ENCODE assay signal across 10 mouse cellular contexts in the genomic region with DNA sequence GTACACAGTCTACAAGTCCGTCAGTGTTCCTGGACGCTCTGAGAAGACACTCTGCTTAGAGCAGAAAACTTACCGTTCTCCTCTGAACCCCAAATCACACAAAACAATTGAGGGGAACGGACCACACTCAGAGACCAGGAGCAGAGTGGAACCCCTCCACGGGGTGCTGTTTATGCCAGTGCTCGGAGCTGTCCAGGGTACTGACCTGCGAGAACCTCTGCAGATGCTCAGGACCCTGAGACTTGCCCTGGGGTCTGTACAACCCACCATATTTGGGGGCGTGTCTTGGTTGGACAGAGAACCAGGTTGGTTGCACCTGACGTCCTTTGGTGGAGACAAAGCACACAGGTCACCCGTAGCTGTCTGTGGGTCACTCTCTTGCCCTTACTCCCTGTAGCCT.
A peak's percentile ranks its signal among the peaks of the same experiment; 100 is the strongest.
DNase-seq lines count a peak whose midpoint lies in the region; ATAC-seq and TF ChIP-seq lines count a peak whose summit lies in the region.
"Had no signal": no experiment of that assay in that cellular context is flagged by ENCODE, and none has a peak within 500 bp of the region (broad histone marks: within the 10 kb centered on the region; RNA-seq: fewer than 3 reads in every experiment).

No protein-coding gene starts in this region.

- no peaks in the 10 kb centered on the region for H3K9me3 ChIP-seq in kidney, embryonic 16.5 days (ENCODE audit: low read length)
- H3K9me3 ChIP-seq in embryonic facial prominence, embryonic 11.5 days (replicated peaks; ENCODE audit: control insufficient read depth, low read length), result no peaks in the 10 kb centered on the region
- H3K9me3 ChIP-seq: heart, embryonic 13.5 days had no signal

- no peaks in the 10 kb centered on the region for H3K36me3 ChIP-seq in kidney, embryonic 16.5 days (ENCODE audit: insufficient read depth, low read length)
- H3K36me3 ChIP-seq in embryonic facial prominence, embryonic 11.5 days (replicated peaks; ENCODE audit: control insufficient read depth, insufficient read depth, low read depth, low read length), result no peaks in the 10 kb centered on the region
- no peaks in the 10 kb centered on the region for H3K36me3 ChIP-seq in myocyte (ENCODE audit: control insufficient read depth, insufficient read depth)
- H3K36me3 ChIP-seq: heart, embryonic 13.5 days had no signal

- no peak overlapping the region for H3K4me2 ChIP-seq in kidney, embryonic 16.5 days (replicated peaks; ENCODE audit: low read depth, low read length)
- no peak overlapping the region for H3K4me2 ChIP-seq in embryonic facial prominence, embryonic 11.5 days (ENCODE audit: low read depth, low read length)
- no peak overlapping the region for H3K4me2 ChIP-seq in myocyte (ENCODE audit: low read depth)
- H3K4me2 ChIP-seq: heart, embryonic 13.5 days had no signal

- H3K4me3 ChIP-seq in kidney, embryonic 16.5 days (ENCODE audit: low read length), result no peak overlapping the region
- no peak overlapping the region for H3K4me3 ChIP-seq in embryonic facial prominence, embryonic 11.5 days (ENCODE audit: low read depth, low read length)
- no peak overlapping the region for H3K4me3 ChIP-seq in myocyte
- H3K4me3 ChIP-seq: heart, embryonic 13.5 days; megakaryocyte, embryonic 14.5 days had no signal

- H3ac ChIP-seq in myocyte (ENCODE audit: control insufficient read depth, insufficient read length), result no peak overlapping the region

- no peak overlapping the region for H3K9ac ChIP-seq in kidney, embryonic 16.5 days (replicated peaks; ENCODE audit: low read length)
- H3K9ac ChIP-seq in embryonic facial prominence, embryonic 11.5 days (replicated peaks; ENCODE audit: low read length), result no peak overlapping the region
- H3K9ac ChIP-seq: heart, embryonic 13.5 days had no signal

- no peak for TF ChIP-seq POLR2A in myocyte (IDR thresholded peaks at IDR 0.05; ENCODE audit: insufficient read length, low read depth)

- H3K27ac ChIP-seq in kidney, embryonic 16.5 days (ENCODE audit: low read length), result no peak overlapping the region
- no peak overlapping the region for H3K27ac ChIP-seq in embryonic facial prominence, embryonic 11.5 days (replicated peaks; ENCODE audit: low read depth, low read length)
- H3K27ac ChIP-seq: heart, embryonic 13.5 days had no signal

- H3K4me1 ChIP-seq in kidney, embryonic 16.5 days (ENCODE audit: insufficient read depth, low read length), result no peaks in the 10 kb centered on the region
- no peaks in the 10 kb centered on the region for H3K4me1 ChIP-seq in embryonic facial prominence, embryonic 11.5 days (ENCODE audit: control insufficient read depth, insufficient read depth, low read length)
- H3K4me1 ChIP-seq: heart, embryonic 13.5 days; megakaryocyte, embryonic 14.5 days had no signal

- no peak for DNase-seq in kidney, adult 9 months
- peak; percentile 7 for DNase-seq in Muller cell, postnatal 12 days (ENCODE audit: inconsistent ontology term)
- peak; percentile 83 for DNase-seq in embryonic facial prominence, embryonic 11.5 days (ENCODE audit: low spot score)
- DNase-seq in layer of hippocampus, postnatal 14 days (ENCODE audit: low spot score in 2 of 2), result no peak
- no peak for DNase-seq in right cerebral cortex, postnatal 10 days (ENCODE audit: low spot score in 2 of 2)

- 0 out of 2 replicates have a peak, but pooled peaks have one; percentile 54 for ATAC-seq in kidney, embryonic 16.5 days (ENCODE audit: low FRiP score, low TSS enrichment)
- no peak for ATAC-seq in embryonic facial prominence, embryonic 11.5 days (replicated peaks; ENCODE audit: insufficient number of reproducible peaks, low FRiP score, low TSS enrichment, low read depth)
- no peak for ATAC-seq in granulocyte monocyte progenitor cell, adult 5-6 weeks (replicated peaks; ENCODE audit: poor library complexity, severe bottlenecking)

- no peaks in the 10 kb centered on the region for H3K27me3 ChIP-seq in kidney, embryonic 16.5 days (ENCODE audit: insufficient read depth, low read length)
- no peaks in the 10 kb centered on the region for H3K27me3 ChIP-seq in embryonic facial prominence, embryonic 11.5 days (ENCODE audit: control insufficient read depth, insufficient read depth, low read length)
- peaks cover 3% of the 10 kb centered on the region for H3K27me3 ChIP-seq in myocyte (ENCODE audit: control insufficient read depth, insufficient read depth, insufficient read length)
- H3K27me3 ChIP-seq: heart, embryonic 13.5 days had no signal

- H3K79me2 ChIP-seq in myocyte (ENCODE audit: control insufficient read depth, insufficient read depth), result no peaks in the 10 kb centered on the region

- WGBS in kidney, embryonic 16.5 days, result 41% methylated on average over 10 of the region's 10 CpGs
- 42% methylated on average over 10 of the region's 10 CpGs for WGBS in embryonic facial prominence, embryonic 11.5 days

TF ChIP-seq in myocyte, 11 proteins besides CTCF, POLR2A, EP300 and RAD21:
- TF ChIP-seq MAX (IDR thresholded peaks at IDR 0.05; ENCODE audit: low read depth), result no peak
- peak; percentile 79 for TF ChIP-seq REST (IDR thresholded peaks at IDR 0.05; ENCODE audit: insufficient read depth, insufficient read length)

Comparison
In these comparisons a context has a peak if more than half of its experiments do, and no peak if none do; other contexts are left out.
1. DNase-seq: peak in Muller cell, postnatal 12 days (single experiment) and embryonic facial prominence, embryonic 11.5 days (single experiment); none in kidney, adult 9 months (single experiment), layer of hippocampus, postnatal 14 days (0 of 2) and right cerebral cortex, postnatal 10 days (0 of 2).